Mouse (Mus musculus): Measurements from ENCODE around the gene Prkce.

- TF ChIP-seq CTCF (IDR thresholded peaks at IDR 0.05; ENCODE audit: low read depth) = no peak
- TF ChIP-seq EP300 (IDR thresholded peaks at IDR 0.05; ENCODE audit: low read depth) = no peak
Observed at GRCm38 (mm10) chr17:86703336-86703735, 535.8 kb downstream of the Prkce start.
